Mouse (Mus musculus) forebrain, embryonic 15.5 days (tissue): ENCODE data around the gene Fahd1. TPM values are rescaled to one million over a fixed set of nuclear protein-coding genes. Genes with fewer than 3 reads are reported as not detected.

Experiments used
- ATAC-seq: fragments of 200-750 bp; cut with Nextera tagmentation; replicated peaks from 2 replicates; pipeline ENCODE4 v1.8.0; 2017; ENCODE audit warnings: mild to moderate bottlenecking, moderate TSS enrichment, moderate library complexity
- H3K27ac ChIP-seq: fragments of 300-500 bp; sonication (generic); replicated peaks from 2 replicates; pipeline ENCODE4 v1.5.1; 2015; ENCODE audit warnings: mild to moderate bottlenecking, inconsistent platforms
- H3K27me3 ChIP-seq: fragments of 300-500 bp; sonication (generic); 2 replicates; pipeline ENCODE4 v1.6.1; 2015; ENCODE audit warnings: inconsistent platforms
- H3K36me3 ChIP-seq: fragments of 300-500 bp; sonication (generic); 2 replicates; pipeline ENCODE4 v1.6.1; 2015; ENCODE audit warnings: mild to moderate bottlenecking, inconsistent platforms
- H3K4me1 ChIP-seq: fragments of 300-500 bp; sonication (generic); 2 replicates; pipeline ENCODE4 v1.6.1; 2015; ENCODE audit warnings: inconsistent platforms
- H3K4me2 ChIP-seq: fragments of 300-500 bp; sonication (generic); replicated peaks from 2 replicates; pipeline ENCODE4 v1.6.1; 2015; ENCODE audit warnings: mild to moderate bottlenecking, inconsistent platforms
- H3K4me3 ChIP-seq: fragments of 300-500 bp; sonication (generic); 2 replicates; pipeline ENCODE4 v1.5.1; 2015; ENCODE audit warnings: mild to moderate bottlenecking, inconsistent platforms
- H3K9ac ChIP-seq: fragments of 300-500 bp; sonication (generic); replicated peaks from 2 replicates; pipeline ENCODE4 v1.6.1; 2015; ENCODE audit warnings: mild to moderate bottlenecking, inconsistent platforms
- H3K9me3 ChIP-seq: fragments of 300-500 bp; sonication (generic); 2 replicates; pipeline ENCODE4 v1.6.1; 2016; ENCODE audit warnings: inconsistent platforms
- WGBS: fragments of 180-500 bp; shearing (Covaris S2); methylation state at CpG from one replicate; pipeline ENCODE4 v1.1.7; 2015; ENCODE audit warnings: mixed read lengths; 5-methylcytosine and 5-hydroxymethylcytosine counted together
- polyA plus RNA-seq: library from polyadenylated mRNA; unstranded; fragments of >200 nt; fragmentation: Nextera tagmentation; extraction: Ambion mirVana; gene quantifications from 2 replicates; pipeline ENCODE4 v1.2.1, GENCODE M21; 2015

Fahd1 gene
- 16.0 and 16.8 TPM in 2 replicates for polyA plus RNA-seq

- H3K9ac ChIP-seq = peak within 1 kb of the TSS; percentile 81
- no peaks in the 10 kb centered on the region for H3K9me3 ChIP-seq
- H3K27ac ChIP-seq = peak within 1 kb of the TSS; percentile 94
- peak within 1 kb of the TSS; percentile 97 for H3K4me2 ChIP-seq
- H3K36me3 ChIP-seq = peaks cover 11% of the 10 kb centered on the region
- peak; percentile 100 for ATAC-seq
- H3K27me3 ChIP-seq = no peaks in the 10 kb centered on the region
- WGBS = under 1% methylated on average over 58 of the region's 58 CpGs
- peak within 1 kb of the TSS; percentile 80 for H3K4me3 ChIP-seq
- H3K4me1 ChIP-seq = peaks cover 27% of the 10 kb centered on the region
Measured at GRCm38 (mm10) chr17:24850065-24850772, at the start of gene Fahd1. TSS of gene Fahd1 (minus strand) at chr17:24850364.

GRCm38 (mm10) chr17:24899153-24899552 is 49.0 kb upstream of the Fahd1 start:
- H3K27ac ChIP-seq = no peak overlapping the region
- no peaks in the 10 kb centered on the region for H3K9me3 ChIP-seq
- H3K9ac ChIP-seq = no peak overlapping the region
- ATAC-seq = no peak
- no peak overlapping the region for H3K4me3 ChIP-seq
- H3K4me2 ChIP-seq = no peak overlapping the region
- WGBS = 86% methylated on average over 5 of the region's 5 CpGs
- peaks cover 62% of the 10 kb centered on the region for H3K36me3 ChIP-seq
- H3K4me1 ChIP-seq = peaks cover 29% of the 10 kb centered on the region
- no peaks in the 10 kb centered on the region for H3K27me3 ChIP-seq

- no peaks in the 10 kb centered on the region for H3K27me3 ChIP-seq
- WGBS = 78% methylated on average over 4 of the region's 4 CpGs
- no peaks in the 10 kb centered on the region for H3K9me3 ChIP-seq
- peak overlapping the region; percentile 96; the same call in 1 of the 2 replicates for H3K4me2 ChIP-seq
- peaks cover 37% of the 10 kb centered on the region for H3K4me1 ChIP-seq
- 0 out of 2 replicates have a peak overlapping the region, but pooled peaks have one; percentile 59 for H3K4me3 ChIP-seq
- H3K36me3 ChIP-seq = peaks cover 56% of the 10 kb centered on the region
- H3K9ac ChIP-seq = no peak overlapping the region
- no peak for ATAC-seq
- no peak overlapping the region for H3K27ac ChIP-seq
Measured at GRCm38 (mm10) chr17:24898041-24898854, 48.1 kb upstream of the Fahd1 start.

GRCm38 (mm10) chr17:24897600-24897999 is 47.4 kb upstream of the Fahd1 start:
- Histone ChIP-seq H3K27ac (no peak overlapping the region), H3K4me1 (peaks cover 37% of the 10 kb centered on the region), H3K4me2 (peak overlapping the region; percentile 96), H3K4me3 (peak overlapping the region; percentile 59), H3K36me3 (peaks cover 56% of the 10 kb centered on the region), H3K9me3 (no peaks in the 10 kb centered on the region), H3K9ac (no peak overlapping the region), H3K27me3 (no peaks in the 10 kb centered on the region)
- ATAC-seq = no peak
- 76% methylated on average over 4 of the region's 4 CpGs for whole genome bisulfite sequencing

- ATAC-seq = no peak
Measured at GRCm38 (mm10) chr17:24896993-24897269, 46.8 kb upstream of the Fahd1 start.

GRCm38 (mm10) chr17:24896241-24896992 is 46.3 kb upstream of the Fahd1 start, which contains the start of gene Nme3:
TSS of gene Nme3 (plus strand) at chr17:24896500.
- 2% methylated on average over 50 of the region's 50 CpGs for WGBS
- H3K4me3 ChIP-seq = peak within 1 kb of the TSS; percentile 59
- H3K9ac ChIP-seq = peak within 1 kb of the TSS; percentile 83
- peak; percentile 73 for ATAC-seq
- H3K27me3 ChIP-seq = no peaks in the 10 kb centered on the region
- peak within 1 kb of the TSS; percentile 96 for H3K4me2 ChIP-seq
- H3K27ac ChIP-seq = peak within 1 kb of the TSS; percentile 81
- H3K9me3 ChIP-seq = no peaks in the 10 kb centered on the region
- H3K36me3 ChIP-seq = peaks cover 55% of the 10 kb centered on the region
- H3K4me1 ChIP-seq = peaks cover 37% of the 10 kb centered on the region

More at GRCm38 (mm10) chr17:24896993-24897269, 46.8 kb upstream of the Fahd1 start:
- no peaks in the 10 kb centered on the region for H3K9me3 ChIP-seq
- peaks cover 37% of the 10 kb centered on the region for H3K4me1 ChIP-seq
- 25% methylated on average over 11 of the region's 11 CpGs for WGBS
- H3K4me3 ChIP-seq = peak overlapping the region; percentile 59
- H3K9ac ChIP-seq = peak overlapping the region; percentile 83
- peak overlapping the region; percentile 96 for H3K4me2 ChIP-seq
- H3K27me3 ChIP-seq = no peaks in the 10 kb centered on the region
- peak overlapping the region; percentile 81 for H3K27ac ChIP-seq
- peaks cover 56% of the 10 kb centered on the region for H3K36me3 ChIP-seq

- no peaks in the 10 kb centered on the region for H3K9me3 ChIP-seq
- H3K27me3 ChIP-seq = no peaks in the 10 kb centered on the region
- peak overlapping the region; percentile 96 for H3K4me2 ChIP-seq
- H3K9ac ChIP-seq = peak overlapping the region; percentile 83
- 0 out of 2 replicates have a peak, but pooled peaks have one; percentile 1 for ATAC-seq
- H3K4me1 ChIP-seq = peaks cover 37% of the 10 kb centered on the region
- 13% methylated on average over 23 of the region's 23 CpGs for WGBS
- H3K36me3 ChIP-seq = peaks cover 55% of the 10 kb centered on the region
- peak overlapping the region; percentile 81 for H3K27ac ChIP-seq
- peak overlapping the region; percentile 59 for H3K4me3 ChIP-seq
Measured at GRCm38 (mm10) chr17:24895571-24896240, 45.5 kb upstream of the Fahd1 start.

- peaks cover 37% of the 10 kb centered on the region for H3K4me1 ChIP-seq
- H3K27ac ChIP-seq = peak within 1 kb of the TSS; percentile 81
- H3K9ac ChIP-seq = peak within 1 kb of the TSS; percentile 83
- H3K36me3 ChIP-seq = peaks cover 55% of the 10 kb centered on the region
- peak within 1 kb of the TSS; percentile 59 for H3K4me3 ChIP-seq
- H3K4me2 ChIP-seq = peak within 1 kb of the TSS; percentile 96
- H3K9me3 ChIP-seq = no peaks in the 10 kb centered on the region
- no peaks in the 10 kb centered on the region for H3K27me3 ChIP-seq
- peak; percentile 49 for ATAC-seq
- under 1% methylated on average over 62 of the region's 62 CpGs for WGBS
Measured at GRCm38 (mm10) chr17:24894995-24895547, 44.9 kb upstream of the Fahd1 start, which contains the start of the genes Eme2 and Mrps34. TSS of gene Eme2 (minus strand) at chr17:24895087. TSS of gene Mrps34 (plus strand) at chr17:24895116.

GRCm38 (mm10) chr17:24894061-24894994 is 44.2 kb upstream of the Fahd1 start:
- Histone ChIP-seq H3K27me3 (no peaks in the 10 kb centered on the region), H3K4me1 (peaks cover 37% of the 10 kb centered on the region), H3K36me3 (peaks cover 50% of the 10 kb centered on the region), H3K4me2 (peak overlapping the region; percentile 96), H3K4me3 (peak overlapping the region; percentile 59), H3K9me3 (no peaks in the 10 kb centered on the region), H3K27ac (peak overlapping the region; percentile 81), H3K9ac (peak overlapping the region; percentile 83)
- 12% methylated on average over 31 of the region's 31 CpGs for WGBS
- peak; percentile 23; the same call in 1 of the 2 replicates for ATAC-seq

GRCm38 (mm10) chr17:24893276-24893675 is 43.1 kb upstream of the Fahd1 start:
- WGBS = 97% methylated on average over 2 of the region's 2 CpGs
- H3K36me3 ChIP-seq = peaks cover 47% of the 10 kb centered on the region
- H3K4me3 ChIP-seq = 0 out of 2 replicates have a peak overlapping the region, but pooled peaks have one; percentile 59
- H3K9me3 ChIP-seq = no peaks in the 10 kb centered on the region
- peaks cover 47% of the 10 kb centered on the region for H3K4me1 ChIP-seq
- ATAC-seq = no peak
- H3K9ac ChIP-seq = no peak overlapping the region
- H3K27ac ChIP-seq = no peak overlapping the region
- H3K27me3 ChIP-seq = no peaks in the 10 kb centered on the region
- H3K4me2 ChIP-seq = no peak overlapping the region
